Mouse (Mus musculus) yolk sac, embryonic 10.5 days (tissue): ENCODE data around the gene Dmrta2.

Experiments
- DNase-seq: peaks from one replicate; pipeline ENCODE4 v3.0.0-alpha.2; 2017; ENCODE audit warnings: low spot score

Dmrta2 gene

DNA sequence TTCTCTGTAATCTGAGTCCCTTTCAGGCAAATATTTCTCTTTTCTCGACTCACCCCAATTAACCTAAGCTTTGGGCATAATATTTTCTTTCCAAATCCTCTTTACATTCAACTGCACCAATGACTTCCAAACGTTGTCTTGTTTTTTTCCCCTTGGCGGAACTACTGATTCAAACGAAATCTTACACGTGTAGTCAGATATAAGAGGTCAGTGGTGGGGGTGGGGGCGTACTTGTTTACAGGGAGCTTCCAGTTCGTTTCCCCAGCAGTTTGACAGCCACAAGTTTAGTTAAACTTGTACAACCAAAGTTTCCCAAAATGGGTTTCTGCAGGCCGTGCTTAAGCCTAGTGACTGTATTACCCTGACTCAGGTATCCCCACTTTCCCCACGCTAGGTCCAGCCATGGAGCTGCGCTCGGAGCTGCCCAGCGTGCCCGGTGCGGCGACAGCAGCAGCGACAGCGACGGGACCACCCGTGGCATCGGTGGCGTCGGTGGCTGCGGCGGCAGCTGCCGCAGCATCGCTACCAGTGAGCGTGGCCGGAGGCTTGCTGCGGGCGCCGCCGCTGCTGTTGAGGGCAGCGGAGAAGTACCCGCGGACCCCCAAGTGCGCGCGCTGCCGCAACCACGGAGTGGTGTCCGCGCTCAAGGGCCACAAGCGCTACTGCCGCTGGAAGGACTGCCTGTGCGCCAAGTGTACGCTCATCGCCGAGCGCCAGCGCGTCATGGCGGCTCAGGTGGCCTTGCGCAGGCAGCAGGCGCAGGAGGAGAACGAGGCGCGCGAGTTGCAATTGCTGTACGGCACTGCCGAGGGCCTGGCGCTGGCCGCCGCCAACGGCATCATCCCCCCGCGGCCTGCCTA is 1.8 kb downstream of the Dmrta2 start:
- DNase-seq = peak; percentile 12

DNA sequence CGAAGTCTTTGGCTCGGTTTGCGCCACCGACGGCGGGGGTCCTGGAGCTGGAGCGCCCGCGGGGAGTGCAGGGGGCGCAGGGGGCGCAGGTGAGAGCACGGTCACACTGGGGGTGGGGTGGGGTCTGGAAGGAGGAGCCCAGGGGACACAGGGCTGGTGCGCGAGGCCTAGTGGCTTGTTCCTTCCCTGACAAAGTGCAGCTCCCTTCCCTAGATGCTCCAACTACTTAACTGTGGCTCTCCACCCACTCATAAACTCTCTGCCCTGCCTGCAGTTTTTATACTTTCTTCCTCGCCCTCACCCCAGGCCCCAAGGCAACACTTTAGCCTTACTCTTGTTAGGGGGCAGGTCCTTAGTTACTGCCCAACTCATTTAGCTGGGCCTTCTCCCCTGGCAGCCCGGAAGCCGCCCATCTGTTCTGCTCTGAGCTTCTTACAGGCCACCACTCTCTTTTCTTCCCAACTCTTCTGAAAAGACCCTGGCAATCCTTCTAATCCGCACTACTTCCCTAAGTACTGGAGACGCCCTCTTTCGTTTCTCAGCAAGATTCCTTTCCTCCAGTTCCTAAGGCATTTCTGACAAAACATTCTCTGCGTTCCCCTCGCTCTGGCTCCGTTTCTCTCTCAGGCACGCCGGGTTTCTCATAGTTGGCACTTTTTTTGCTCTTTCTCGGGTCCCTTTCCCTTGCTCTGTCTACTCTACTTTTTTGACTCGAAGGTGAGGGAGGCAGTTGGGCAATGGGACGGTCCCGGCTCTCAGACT is 2.6 kb downstream of the Dmrta2 start:
- peak; percentile 3 for DNase-seq

DNA sequence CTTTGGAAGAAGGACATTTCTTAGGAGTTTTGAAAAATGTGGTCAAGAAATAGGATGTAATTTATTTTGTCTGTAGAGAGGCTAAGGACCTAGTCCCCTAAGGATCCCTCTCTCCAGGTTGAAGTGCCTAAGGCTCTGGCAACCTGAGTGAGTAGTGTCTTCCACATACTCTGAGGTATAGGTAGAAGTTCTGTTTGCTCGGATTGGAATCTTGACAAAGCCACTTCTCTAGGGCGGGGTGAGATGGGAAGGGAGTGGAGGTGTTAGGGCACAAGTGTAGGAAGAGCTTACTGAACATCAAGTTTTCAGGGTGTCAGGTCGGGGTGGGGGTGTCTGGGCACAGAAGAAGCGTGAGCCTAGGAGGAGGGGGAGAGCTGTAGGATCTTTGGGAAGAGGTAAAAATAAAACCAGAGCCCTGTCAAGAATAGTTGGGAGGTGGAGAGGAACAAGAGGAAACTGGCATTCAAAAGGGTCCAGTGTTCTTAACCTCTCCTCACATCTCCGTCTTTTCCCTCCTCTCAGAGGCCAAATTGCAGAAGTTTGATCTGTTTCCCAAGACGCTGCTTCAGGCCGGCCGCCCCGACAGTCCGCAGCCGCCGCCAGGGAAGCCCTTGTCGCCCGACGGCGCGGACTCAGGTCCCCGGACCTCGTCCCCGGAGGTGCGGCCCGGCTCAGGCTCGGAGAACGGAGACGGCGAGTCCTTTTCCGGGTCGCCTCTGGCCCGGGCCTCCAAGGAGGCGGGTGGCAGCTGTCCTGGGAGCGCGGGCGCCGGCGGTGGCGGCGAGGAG is 3.4 kb downstream of the Dmrta2 start:
- peak; percentile 11 for DNase-seq

DNA sequence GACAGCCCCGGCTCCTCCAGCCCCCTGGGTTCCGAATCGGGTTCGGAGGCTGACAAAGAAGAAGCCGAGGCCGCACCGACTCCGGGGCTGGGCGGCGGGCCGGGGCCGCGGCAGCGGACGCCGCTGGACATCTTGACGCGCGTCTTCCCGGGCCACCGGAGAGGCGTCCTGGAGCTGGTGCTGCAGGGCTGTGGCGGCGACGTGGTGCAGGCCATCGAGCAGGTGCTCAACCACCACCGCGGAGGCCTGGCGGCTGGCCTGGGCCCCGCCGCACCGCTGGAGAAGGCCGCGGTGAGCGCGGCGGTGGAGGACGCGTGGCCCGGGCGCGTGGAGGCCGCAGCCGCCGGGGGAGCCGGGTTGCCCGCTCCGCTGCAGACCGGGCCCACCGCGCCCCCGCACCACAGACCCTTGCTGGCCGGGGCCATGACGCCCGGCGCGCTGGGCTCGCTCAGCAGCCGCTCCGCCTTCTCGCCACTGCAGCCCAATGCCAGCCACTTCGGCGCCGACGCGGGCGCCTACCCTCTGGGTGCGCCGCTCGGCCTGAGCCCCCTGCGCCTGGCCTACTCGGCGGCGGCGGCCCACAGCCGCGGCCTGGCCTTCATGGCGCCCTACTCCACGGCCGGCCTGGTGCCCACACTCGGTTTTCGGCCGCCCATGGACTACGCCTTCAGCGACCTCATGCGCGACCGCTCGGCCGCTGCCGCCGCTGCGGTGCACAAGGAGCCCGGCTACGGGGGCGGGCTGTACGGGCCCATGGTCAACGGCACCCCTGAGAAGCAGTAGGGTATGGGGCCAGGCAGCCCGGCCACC is 4.2 kb downstream of the Dmrta2 start:
- DNase-seq = peak; percentile 20

DNA sequence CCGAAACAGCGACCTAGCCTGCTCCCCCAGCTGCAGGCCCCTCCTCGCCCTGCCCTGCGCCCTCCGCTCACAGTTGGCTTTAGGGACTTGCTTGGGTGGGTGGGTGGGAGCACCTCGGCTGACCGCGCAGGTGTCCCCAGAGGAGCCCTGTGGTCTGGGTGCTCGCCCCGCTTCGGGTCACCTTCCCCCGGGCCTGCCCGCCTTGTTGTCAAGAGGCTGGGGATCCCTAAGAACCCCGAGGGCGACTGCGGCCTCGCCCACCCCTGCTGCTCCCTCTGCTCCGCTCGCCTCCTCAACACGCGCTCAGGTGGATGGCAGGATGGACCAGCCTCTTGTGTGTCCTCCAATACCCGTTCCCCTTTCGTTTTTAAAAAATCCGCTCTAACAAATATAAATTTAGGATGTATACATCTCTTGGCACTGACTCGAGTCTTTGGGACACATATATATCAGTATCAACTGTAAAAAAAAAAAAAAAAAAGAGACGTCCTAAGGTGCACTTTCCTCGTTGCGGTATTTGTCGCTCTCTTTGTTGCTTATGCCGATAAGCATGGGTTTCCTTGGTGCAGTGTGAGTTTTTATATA is 4.9 kb downstream of the Dmrta2 start:
- peak; percentile 2 for DNase-seq

DNA sequence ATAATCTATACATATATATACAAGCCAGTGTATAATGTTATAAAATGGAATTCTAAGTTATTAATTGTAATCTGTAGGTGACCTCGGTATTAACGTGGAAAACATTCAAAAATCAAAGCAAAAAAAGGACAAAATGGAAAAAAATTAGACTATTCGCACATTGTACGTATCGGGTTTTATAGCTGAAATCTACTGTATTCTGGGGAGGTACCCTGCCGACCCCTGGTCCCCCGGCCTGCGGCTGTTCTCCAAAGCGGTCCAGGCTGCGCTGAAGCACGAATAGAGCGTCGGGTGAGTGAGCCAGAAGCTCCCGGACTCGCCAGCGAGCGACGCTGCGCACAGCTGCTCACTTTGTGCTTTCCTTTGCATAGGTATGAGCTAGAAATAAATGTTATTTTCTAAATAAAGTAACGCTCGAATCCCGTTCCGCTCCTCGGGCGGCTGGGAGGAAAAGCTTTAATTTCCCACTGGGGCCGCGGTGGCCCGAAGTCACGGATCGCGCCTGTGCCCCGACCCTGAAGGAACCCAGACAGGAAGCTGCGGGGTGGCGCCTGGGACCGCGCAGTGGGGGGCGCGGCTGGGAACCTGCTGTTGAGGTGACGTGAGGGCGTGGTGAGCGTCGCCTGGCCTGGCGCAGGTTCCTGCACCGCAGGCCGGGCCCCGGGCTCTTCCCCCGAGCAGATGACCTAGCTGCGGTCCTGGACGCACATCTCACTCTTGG is 5.6 kb downstream of the Dmrta2 start:
- peak; percentile 60 for DNase-seq

DNA sequence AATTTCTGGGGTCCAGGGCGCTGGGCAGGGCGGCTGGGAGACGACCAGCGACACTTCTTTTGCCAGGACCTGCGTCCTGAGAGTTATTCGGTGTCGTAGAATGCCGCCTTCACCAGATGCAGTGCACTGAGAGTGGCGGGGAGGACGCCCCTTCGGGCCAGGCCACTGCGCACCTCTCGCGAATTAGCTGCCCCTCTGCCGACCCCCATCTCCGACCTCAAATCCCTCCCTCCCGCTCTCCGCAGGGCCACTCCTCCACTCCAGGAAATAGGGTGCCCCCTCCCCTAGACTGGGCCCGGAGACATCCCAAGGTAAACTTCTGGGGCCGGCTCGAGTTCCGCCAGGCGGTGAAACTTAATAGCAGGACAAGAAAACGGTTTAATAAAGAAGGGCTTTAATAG is 6.2 kb downstream of the Dmrta2 start:
- no peak for DNase-seq

DNA sequence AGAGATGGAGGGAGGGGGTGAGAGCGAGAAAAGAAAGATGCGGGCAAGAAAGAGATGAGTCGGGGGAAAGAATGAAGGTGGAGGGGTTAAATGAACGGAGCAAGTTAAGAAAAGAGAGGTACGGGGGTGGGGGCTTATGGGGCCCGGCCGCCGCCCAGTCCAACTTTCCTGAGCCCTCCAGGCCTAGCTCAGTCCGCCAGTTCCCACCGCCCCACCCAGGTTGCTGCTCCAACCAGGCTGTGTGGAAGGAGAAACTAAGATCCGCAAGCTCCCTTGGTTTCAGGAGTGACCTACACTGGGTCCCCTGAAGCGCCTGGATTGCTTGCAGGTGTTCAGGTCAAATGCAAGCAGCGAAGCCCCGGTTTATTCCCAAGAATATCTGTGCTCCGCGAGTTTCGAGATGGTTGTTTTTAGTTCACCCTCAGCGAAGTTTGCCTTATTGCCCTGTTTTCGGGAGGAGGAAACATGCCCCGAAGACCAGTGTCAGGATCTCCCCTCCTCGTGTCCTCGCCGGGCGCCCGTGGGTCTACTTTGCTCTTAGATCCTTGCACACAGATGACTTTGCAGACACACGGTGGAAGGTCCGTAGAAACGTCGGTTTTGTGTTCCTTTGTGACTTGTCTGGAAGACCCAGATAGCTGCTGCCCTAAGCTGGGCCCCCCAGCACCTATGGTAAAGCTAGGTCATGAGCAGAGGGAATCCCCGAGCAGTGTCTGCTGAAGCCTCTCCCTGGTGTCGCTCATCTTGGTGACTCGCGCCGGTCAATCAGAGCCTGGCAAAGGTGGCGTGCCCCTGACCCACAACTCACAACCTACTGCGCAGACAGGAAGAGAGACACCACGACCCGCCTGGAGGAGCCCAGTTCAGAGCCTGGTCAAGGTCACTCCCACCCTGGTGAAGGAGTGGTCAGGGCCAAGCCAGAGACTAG is 6.9 kb downstream of the Dmrta2 start:
- DNase-seq = no peak

DNA sequence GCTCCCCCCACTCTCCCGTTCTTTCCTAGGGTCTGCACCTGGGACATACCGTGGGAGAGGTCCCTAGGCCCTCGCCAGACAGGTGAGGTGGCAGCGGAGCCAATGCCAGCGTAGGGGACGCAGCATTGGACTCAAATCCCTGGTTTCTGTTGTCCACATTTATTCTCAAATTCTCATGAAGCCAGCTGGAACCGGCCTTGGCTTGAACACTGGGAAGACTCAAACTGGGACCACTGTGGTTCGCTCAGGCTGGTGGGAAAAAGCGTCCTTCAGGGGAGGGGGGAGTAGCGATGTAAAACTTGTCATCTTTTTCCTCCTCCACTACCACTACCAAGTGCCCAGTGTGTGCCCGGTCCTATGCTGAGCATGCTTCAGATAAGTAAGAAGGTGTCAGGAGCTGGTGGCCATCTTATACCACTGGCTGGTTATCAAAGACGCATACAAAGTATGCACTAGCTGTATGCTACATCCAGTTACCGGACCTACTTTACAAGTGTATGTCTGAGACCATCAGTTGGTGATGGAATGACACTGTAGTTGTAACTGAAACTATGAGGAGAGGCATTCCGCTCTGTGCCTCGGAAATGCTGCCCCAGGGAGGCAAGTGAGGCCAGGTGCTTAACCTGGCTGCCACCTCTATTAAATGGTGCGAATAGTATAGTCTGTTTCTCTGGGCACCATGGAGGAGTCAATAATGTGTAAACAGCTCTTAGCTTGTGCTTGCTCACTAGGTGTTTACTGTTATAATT is 7.7 kb downstream of the Dmrta2 start:
- DNase-seq = no peak

DNA sequence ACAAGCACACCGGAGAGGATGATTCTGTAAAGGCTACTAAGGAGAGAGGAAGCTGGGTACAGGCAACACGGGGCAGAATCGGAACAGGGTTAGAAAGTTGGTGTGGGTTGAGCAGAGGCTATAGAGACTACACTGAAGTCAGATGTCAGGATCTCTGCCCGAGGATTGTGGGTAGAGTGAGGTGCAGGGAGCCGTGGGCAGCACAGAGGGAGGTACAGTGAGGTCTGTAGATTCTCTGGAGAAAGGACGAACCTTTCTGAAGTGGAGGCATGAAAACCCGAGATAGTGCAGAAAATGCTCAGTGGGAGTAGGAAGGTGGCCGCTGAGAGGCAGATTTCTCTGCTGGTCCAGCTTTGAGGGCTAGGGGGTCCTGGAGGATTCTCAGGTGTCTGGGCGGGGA is 8.4 kb downstream of the Dmrta2 start:
- no peak for DNase-seq

DNA sequence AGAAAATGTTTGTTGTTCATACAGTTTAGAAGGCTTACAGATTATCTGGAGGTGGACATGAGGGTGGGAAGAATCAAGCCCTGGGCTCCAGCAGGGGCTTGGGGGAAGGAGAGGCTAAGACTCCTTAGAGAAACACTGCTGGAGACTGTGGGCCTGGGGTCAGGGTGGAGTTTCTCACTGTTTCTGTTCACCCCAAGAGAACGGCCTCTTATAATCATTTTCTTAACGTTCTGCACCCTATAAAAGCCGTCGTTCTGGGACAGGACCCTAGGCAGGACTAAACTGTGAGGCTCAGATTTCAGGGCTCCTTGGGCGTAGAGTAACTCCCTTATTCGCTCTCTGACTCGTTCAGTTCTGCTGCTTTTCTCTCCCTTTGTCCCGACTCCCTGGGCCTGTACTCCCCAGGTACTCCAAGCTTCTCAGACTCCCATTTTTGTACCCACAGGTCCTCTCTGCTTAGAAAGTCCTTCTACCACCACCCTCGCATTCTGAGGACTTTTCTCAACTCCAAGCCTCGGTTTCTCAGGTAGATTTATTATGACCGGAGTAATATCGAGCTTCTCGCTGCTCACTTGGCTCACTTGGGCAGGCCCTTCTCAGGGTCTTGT is 9.0 kb downstream of the Dmrta2 start:
- DNase-seq = no peak

DNA sequence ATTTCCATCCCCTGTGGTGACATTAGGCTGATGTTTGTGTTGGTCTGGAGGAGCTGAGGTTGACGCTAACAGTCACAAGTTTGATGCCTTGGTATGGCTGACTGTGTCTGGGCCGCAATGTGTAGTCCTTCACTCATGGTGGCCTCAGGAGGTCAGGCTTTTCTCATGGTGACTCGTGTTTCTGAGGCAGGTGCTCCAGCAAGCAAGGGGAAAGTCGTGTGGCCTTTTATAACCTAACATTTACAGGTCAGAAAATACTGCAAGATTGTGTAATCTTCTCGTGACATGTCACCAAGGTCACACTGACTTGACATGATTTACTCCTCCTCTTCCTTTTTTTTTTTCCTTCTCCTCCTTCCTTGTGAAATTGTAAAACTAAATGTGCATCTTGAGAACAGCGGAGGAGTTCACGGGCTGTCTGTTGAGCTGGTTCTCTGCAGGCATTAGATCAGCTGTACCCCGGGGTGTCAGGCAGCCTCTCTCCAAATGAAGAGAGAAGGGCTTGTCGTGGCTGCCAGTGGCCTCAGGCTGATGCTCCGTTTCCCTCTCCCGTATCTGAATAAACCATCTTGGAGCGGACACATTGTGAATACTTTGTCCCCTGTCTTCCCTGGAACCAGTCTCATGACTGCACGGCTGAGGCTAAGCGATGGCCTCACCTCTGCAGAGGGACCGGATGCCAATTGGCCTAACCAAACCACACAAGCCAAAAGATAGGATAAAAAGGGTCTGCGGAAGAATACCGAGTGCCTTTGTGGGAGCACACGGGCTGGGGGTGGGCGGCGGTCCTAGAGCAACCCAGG is 9.9 kb downstream of the Dmrta2 start:
- no peak for DNase-seq

DNA sequence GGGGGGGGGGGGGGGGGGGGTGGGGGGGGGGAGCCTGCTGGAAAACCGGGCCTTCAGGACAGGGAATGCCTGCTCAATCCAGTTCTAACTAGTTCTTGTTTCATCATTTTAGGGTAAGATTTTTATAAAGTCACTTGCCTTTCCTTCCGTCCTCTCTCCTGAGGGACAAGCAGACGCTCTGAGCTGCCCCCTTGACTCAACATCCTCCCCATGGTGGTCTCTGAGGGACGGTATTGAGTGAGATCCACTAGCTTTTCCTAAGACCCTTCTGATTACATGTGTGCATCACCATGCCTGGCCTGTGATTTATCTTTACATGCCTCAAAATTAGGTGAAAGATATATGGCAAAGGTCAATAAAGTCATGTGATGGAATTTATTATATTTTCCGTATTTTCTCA is 10.6 kb downstream of the Dmrta2 start:
- no peak for DNase-seq

DNA sequence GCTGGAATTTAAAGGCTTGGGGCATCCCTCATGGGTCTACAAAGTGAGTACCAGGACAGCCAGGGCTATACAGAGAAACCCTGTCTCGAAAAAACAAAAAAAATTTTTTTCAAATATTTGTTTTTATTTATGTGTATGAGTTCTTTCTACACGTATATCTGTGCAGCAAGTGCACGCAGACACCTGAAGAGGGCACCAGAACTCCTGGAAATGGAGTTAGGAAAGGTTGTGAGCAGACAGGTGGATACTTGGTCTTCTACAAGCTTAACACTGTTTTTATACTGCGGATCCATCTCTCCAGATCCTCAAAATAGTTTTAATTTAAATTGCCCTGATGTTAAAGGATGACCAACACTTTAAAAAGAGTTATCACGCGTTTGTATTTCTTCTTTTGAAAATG is 11.4 kb downstream of the Dmrta2 start:
- no peak for DNase-seq

DNA sequence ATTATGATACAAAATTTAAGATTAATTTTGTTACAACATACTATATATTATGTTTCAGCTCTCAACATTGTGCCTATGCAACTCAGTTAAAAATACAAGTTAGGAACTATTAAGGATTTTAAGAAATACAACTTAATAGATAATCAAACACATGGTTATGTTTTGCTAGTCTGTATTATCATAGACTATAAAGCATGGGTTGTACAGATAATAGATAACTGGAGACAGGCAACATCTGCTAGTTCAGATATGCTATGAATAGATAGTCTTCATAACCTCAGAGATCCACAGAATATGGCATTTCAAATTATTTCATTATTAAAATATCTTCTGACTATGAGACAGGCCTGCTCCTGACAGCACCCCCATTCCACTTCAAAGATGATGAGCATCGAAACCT is 28.2 kb downstream of the Dmrta2 start:
- no peak for DNase-seq

DNA sequence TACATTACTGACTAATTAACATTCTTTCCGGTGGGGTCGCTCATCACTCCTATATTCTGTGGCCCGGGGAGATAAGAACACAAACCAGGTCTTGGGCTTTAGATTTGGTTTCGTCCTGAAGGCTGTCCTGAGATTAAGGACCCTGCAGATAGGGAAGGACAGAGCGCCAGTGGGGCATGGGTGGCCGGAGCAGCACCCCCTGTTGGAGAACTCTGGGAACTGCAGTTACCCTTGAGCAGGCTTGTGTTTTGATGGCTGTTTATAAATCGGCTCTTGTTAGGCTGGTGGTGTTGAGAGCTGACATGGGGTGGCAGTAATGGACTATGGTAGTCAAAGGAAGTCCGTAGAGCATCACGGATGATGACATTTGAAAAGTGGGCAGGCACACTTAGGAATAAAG is 41.3 kb downstream of the Dmrta2 start:
- no peak for DNase-seq

DNA sequence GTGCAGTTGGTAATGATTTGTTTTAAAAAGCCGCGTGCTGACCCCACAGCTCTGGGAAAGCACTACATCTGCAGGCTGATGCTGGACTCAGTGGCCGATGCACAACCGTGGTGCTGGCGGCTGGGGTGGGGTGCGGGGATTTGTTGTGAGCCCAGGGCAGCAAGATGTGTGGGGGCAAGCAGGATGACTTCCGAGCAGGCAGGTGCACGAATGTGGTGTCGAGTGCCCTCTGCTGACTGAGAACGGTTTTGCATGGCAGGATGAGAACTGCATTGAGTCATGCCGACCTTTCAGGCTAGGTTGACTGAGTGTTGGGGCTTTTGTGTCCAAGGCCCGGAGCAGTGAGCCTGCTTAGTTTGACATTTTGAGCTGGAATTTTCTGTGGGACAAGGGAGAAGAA is 42.4 kb downstream of the Dmrta2 start:
- peak; percentile 51 for DNase-seq
